Mouse (Mus musculus) MEL (cell line): ENCODE measurements around the gene Tsga10ip.

Source experiments
- BHLHE40 ChIP-seq: IDR thresholded peaks from 2 replicates; pipeline ENCODE4 v1.6.1; 2012; ENCODE audit warnings: low read depth, mild to moderate bottlenecking, inconsistent platforms, low read length, improper control_type of control experiment, borderline replicate concordance
- CTCF ChIP-seq, 3 experiments: IDR thresholded peaks in 2 of 3; conservative IDR thresholded peaks in 1 of 3; 2 replicates each; pipeline ENCODE4 v1.5.1; 2011 to 2012; ENCODE audit warnings: low read length in 3 of 3, low read depth in 2 of 3, mild to moderate bottlenecking in 2 of 3, improper control_type of control experiment in 1 of 3, inconsistent platforms in 1 of 3, mixed read lengths in 1 of 3, moderate library complexity in 1 of 3; ENCODE audit not compliant: control insufficient read depth in 1 of 3, insufficient read depth in 1 of 3, poor library complexity in 1 of 3, severe bottlenecking in 1 of 3
- E2F4 ChIP-seq: IDR thresholded peaks from 2 replicates; pipeline ENCODE4 v1.6.1; 2011; ENCODE audit warnings: low read depth, low read length, improper control_type of control experiment, borderline replicate concordance
- EP300 ChIP-seq, 2 experiments: IDR thresholded peaks; 2 replicates each; pipeline ENCODE4 v1.6.1; 2011; ENCODE audit warnings: improper control_type of control experiment in 2 of 2, low read length in 2 of 2, low read depth in 1 of 2, mild to moderate bottlenecking in 1 of 2
- HCFC1 ChIP-seq: IDR thresholded peaks from 2 replicates; pipeline ENCODE4 v1.6.1; 2012; ENCODE audit warnings: low read depth, mild to moderate bottlenecking, inconsistent platforms, low read length, improper control_type of control experiment, moderate library complexity
- MYB ChIP-seq: IDR thresholded peaks from 2 replicates; pipeline ENCODE4 v1.6.1; 2011; ENCODE audit warnings: mild to moderate bottlenecking, low read depth, low read length, improper control_type of control experiment
- NELFE ChIP-seq: IDR thresholded peaks from 2 replicates; pipeline ENCODE4 v1.6.1; 2011; ENCODE audit warnings: low read depth, low read length, improper control_type of control experiment
- NRF1 ChIP-seq: IDR thresholded peaks from 2 replicates; pipeline ENCODE4 v1.6.1; 2014; ENCODE audit warnings: low read depth, mild to moderate bottlenecking, inconsistent platforms, low read length, improper control_type of control experiment, moderate library complexity; ENCODE audit not compliant: poor library complexity, insufficient read depth, severe bottlenecking
- POLR2AphosphoS2 ChIP-seq: IDR thresholded peaks from 2 replicates; pipeline ENCODE4 v1.6.1; 2011; ENCODE audit warnings: low read length, improper control_type of control experiment
- POLR2AphosphoS5 ChIP-seq: IDR thresholded peaks from 2 replicates; pipeline ENCODE4 v1.6.1; 2012; ENCODE audit warnings: low read depth, borderline replicate concordance, mild to moderate bottlenecking, inconsistent platforms, low read length, moderate library complexity, mixed read lengths
- RCOR1 ChIP-seq: IDR thresholded peaks from 2 replicates; pipeline ENCODE4 v1.6.1; 2012; ENCODE audit warnings: low read depth, mild to moderate bottlenecking, inconsistent platforms, low read length, improper control_type of control experiment
- TAL1 ChIP-seq: IDR thresholded peaks from 2 replicates; pipeline ENCODE4 v1.6.1; 2012; ENCODE audit warnings: mild to moderate bottlenecking, inconsistent platforms, low read length, moderate library complexity, mixed read lengths
- ZMIZ1 ChIP-seq: IDR thresholded peaks from 2 replicates; pipeline ENCODE4 v1.6.1; 2012; ENCODE audit warnings: low read depth, mild to moderate bottlenecking, inconsistent platforms, low read length, improper control_type of control experiment, moderate library complexity

DNA sequence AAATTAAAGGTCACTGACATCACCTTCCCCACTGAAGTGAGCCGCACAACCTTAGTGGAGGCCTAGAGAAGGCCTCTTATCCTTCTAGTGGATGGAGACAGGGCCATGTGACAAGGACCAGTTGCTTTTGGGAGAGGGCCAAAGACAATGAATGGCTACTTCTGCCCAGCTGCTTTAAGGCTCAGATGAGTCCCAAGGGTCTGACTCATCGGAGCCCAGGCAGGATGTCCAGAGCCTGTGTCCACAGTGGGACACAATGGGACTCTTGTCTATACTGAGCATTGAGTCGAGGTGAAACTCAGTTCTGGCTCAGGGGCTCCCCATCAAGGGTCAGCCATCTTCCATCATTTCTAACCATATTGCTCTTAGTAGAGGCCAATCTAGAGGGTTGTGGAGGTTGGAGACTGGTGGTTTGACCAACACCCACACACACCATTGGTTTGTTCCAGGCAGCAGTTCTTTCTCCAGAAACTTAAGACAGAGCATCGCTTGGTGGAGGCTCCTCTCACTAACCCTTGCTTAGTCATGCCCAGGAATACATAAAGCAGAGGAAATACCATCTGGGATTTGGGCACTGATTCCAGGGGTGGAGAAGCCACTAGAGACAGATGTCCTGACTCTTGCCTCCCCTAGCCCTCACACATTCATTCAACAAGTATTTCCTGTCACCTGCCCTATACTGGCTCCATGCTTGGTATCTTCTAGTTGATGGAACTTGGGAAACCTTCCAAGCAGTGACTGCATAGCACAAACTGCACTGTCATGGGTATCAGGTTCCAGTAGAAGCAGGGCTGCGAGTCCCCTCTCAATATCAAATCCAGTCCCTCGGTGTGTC is 56.8 kb downstream of the Tsga10ip start:
- TF ChIP-seq RCOR1 (no peak), CTCF (IDR thresholded peaks at IDR 0.05 in 2 of 3, conservative IDR thresholded peaks at IDR 0.05 in 1 of 3; ENCODE audit: control insufficient read depth in 1 of 3, insufficient read depth in 1 of 3, low read depth in 2 of 3, low read length in 3 of 3, poor library complexity in 1 of 3, severe bottlenecking in 1 of 3) (no peak), TAL1 (no peak), BHLHE40 (no peak), ZMIZ1 (no peak), NRF1 (no peak), E2F4 (no peak), POLR2AphosphoS5 (no peak), POLR2AphosphoS2 (no peak), HCFC1 (no peak), EP300 (IDR thresholded peaks at IDR 0.05; ENCODE audit: low read depth in 1 of 2, low read length in 2 of 2) (no peak), NELFE (no peak), MYB (no peak)
